Mouse (Mus musculus) hindbrain, embryonic 12.5 days (tissue): Measurements from ENCODE around the gene Palm. TPM values are rescaled to one million over a fixed set of nuclear protein-coding genes. Genes with fewer than 3 reads are reported as not detected.

Source experiments
- ATAC-seq: fragments of 200-750 bp; cut with Nextera tagmentation; 2 replicates; pipeline ENCODE4 v1.8.0; 2017; ENCODE audit warnings: moderate TSS enrichment; ENCODE audit not compliant: low FRiP score
- H3K27ac ChIP-seq: fragments of 300-500 bp; sonication (generic); 2 replicates; pipeline ENCODE4 v1.5.1; 2016; ENCODE audit warnings: mild to moderate bottlenecking
- H3K27me3 ChIP-seq: fragments of 300-500 bp; sonication (generic); 2 replicates; pipeline ENCODE4 v1.6.1; 2016; ENCODE audit warnings: mild to moderate bottlenecking
- H3K36me3 ChIP-seq: fragments of 300-500 bp; sonication (generic); 2 replicates; pipeline ENCODE4 v1.6.1; 2016; ENCODE audit warnings: mild to moderate bottlenecking
- H3K4me1 ChIP-seq: fragments of 300-500 bp; sonication (generic); 2 replicates; pipeline ENCODE4 v1.6.1; 2016
- H3K4me2 ChIP-seq: fragments of 300-500 bp; sonication (generic); replicated peaks from 2 replicates; pipeline ENCODE4 v1.6.1; 2016; ENCODE audit warnings: mild to moderate bottlenecking
- H3K4me3 ChIP-seq: fragments of 300-500 bp; sonication (generic); 2 replicates; pipeline ENCODE4 v1.5.1; 2016; ENCODE audit warnings: mild to moderate bottlenecking
- H3K9ac ChIP-seq: fragments of 300-500 bp; sonication (generic); 2 replicates; pipeline ENCODE4 v1.6.1; 2016; ENCODE audit warnings: mild to moderate bottlenecking, moderate library complexity
- H3K9me3 ChIP-seq: fragments of 300-500 bp; sonication (generic); replicated peaks from 2 replicates; pipeline ENCODE4 v1.6.1; 2016; ENCODE audit warnings: mild to moderate bottlenecking
- WGBS: fragments of 180-500 bp; shearing (Covaris S2); methylation state at CpG from one replicate; pipeline ENCODE4 v1.1.7; 2016; 5-methylcytosine and 5-hydroxymethylcytosine counted together
- polyA plus RNA-seq: library from polyadenylated mRNA; unstranded; fragments of >200 nt; fragmentation: Nextera tagmentation; extraction: Ambion mirVana; gene quantifications from 2 replicates; pipeline ENCODE4 v1.2.1, GENCODE M21; 2016

The Palm gene
- polyA plus RNA-seq, 1 experiment from 2014 or later, result 198 TPM

GRCm38 (mm10) chr10:79805636-79806035 is 12.3 kb downstream of the Palm start:
- Histone ChIP-seq H3K36me3 (peaks cover 37% of the 10 kb centered on the region), H3K4me1 (peaks cover 71% of the 10 kb centered on the region), H3K9ac (no peak overlapping the region), H3K27me3 (no peaks in the 10 kb centered on the region), H3K4me2 (no peak overlapping the region), H3K9me3 (no peaks in the 10 kb centered on the region), H3K4me3 (no peak overlapping the region), H3K27ac (peak overlapping the region; percentile 68)
- WGBS, result 73% methylated on average over 11 of the region's 11 CpGs
- no peak for ATAC-seq

- Histone ChIP-seq H3K4me2 (no peak overlapping the region), H3K27me3 (no peaks in the 10 kb centered on the region), H3K9me3 (no peaks in the 10 kb centered on the region), H3K9ac (no peak overlapping the region; the same call in 1 of the 2 replicates), H3K4me1 (peaks cover 66% of the 10 kb centered on the region), H3K4me3 (no peak overlapping the region), H3K36me3 (peaks cover 44% of the 10 kb centered on the region), H3K27ac (peak overlapping the region; percentile 68)
- ATAC-seq, result no peak
- WGBS, result 88% methylated on average over 9 of the region's 9 CpGs
These were observed 13.0 kb downstream of the Palm start for GRCm38 (mm10) chr10:79806331-79806730.

- Histone ChIP-seq H3K4me2 (no peak overlapping the region), H3K9me3 (no peaks in the 10 kb centered on the region), H3K4me1 (peaks cover 63% of the 10 kb centered on the region), H3K27ac (peak overlapping the region; percentile 81; the same call in 1 of the 2 replicates), H3K9ac (no peak overlapping the region), H3K36me3 (peaks cover 45% of the 10 kb centered on the region), H3K4me3 (no peak overlapping the region), H3K27me3 (no peaks in the 10 kb centered on the region)
- WGBS, result 80% methylated on average over 10 of the region's 10 CpGs
- no peak for ATAC-seq
These were observed 13.6 kb downstream of the Palm start for GRCm38 (mm10) chr10:79806972-79807371.

- WGBS, result 48% methylated on average over 11 of the region's 11 CpGs
- no peaks in the 10 kb centered on the region for H3K27me3 ChIP-seq
- ATAC-seq, result no peak
- no peaks in the 10 kb centered on the region for H3K9me3 ChIP-seq
- no peak overlapping the region for H3K4me2 ChIP-seq
- peak overlapping the region; percentile 81 for H3K27ac ChIP-seq
- H3K4me3 ChIP-seq, result no peak overlapping the region
- H3K36me3 ChIP-seq, result peaks cover 51% of the 10 kb centered on the region
- H3K9ac ChIP-seq, result no peak overlapping the region
- H3K4me1 ChIP-seq, result peaks cover 55% of the 10 kb centered on the region
These were observed 14.5 kb downstream of the Palm start for GRCm38 (mm10) chr10:79807826-79808225.

- 88% methylated on average over 11 of the region's 11 CpGs for WGBS
- peak overlapping the region; percentile 81; the same call in 1 of the 2 replicates for H3K27ac ChIP-seq
- ATAC-seq, result no peak
These were observed 15.4 kb downstream of the Palm start for GRCm38 (mm10) chr10:79808728-79809127.

GRCm38 (mm10) chr10:79811736-79812637 is 18.6 kb downstream of the Palm start:
- Histone ChIP-seq H3K4me2 (no peak overlapping the region), H3K36me3 (peaks cover 72% of the 10 kb centered on the region), H3K9ac (no peak overlapping the region), H3K27ac (peak overlapping the region; percentile 40; the same call in 1 of the 2 replicates), H3K27me3 (no peaks in the 10 kb centered on the region), H3K4me1 (peaks cover 15% of the 10 kb centered on the region), H3K4me3 (no peak overlapping the region), H3K9me3 (no peaks in the 10 kb centered on the region)
- 30% methylated on average over 15 of the region's 15 CpGs for WGBS
- ATAC-seq, result 0 out of 2 replicates have a peak, but pooled peaks have one; percentile 41

More at GRCm38 (mm10) chr10:79808728-79809127, 15.4 kb downstream of the Palm start:
- no peak overlapping the region for H3K9ac ChIP-seq
- H3K36me3 ChIP-seq, result peaks cover 53% of the 10 kb centered on the region
- H3K27me3 ChIP-seq, result no peaks in the 10 kb centered on the region
- no peaks in the 10 kb centered on the region for H3K9me3 ChIP-seq
- H3K4me1 ChIP-seq, result peaks cover 46% of the 10 kb centered on the region
- H3K4me2 ChIP-seq, result no peak overlapping the region
- H3K4me3 ChIP-seq, result no peak overlapping the region

GRCm38 (mm10) chr10:79814271-79814842 is 21.0 kb downstream of the Palm start:
- WGBS, result 82% methylated on average over 5 of the region's 5 CpGs
- no peak overlapping the region for H3K4me2 ChIP-seq
- no peaks in the 10 kb centered on the region for H3K27me3 ChIP-seq
- H3K9me3 ChIP-seq, result no peaks in the 10 kb centered on the region
- H3K4me3 ChIP-seq, result no peak overlapping the region
- no peak overlapping the region for H3K9ac ChIP-seq
- H3K36me3 ChIP-seq, result peaks cover 70% of the 10 kb centered on the region
- no peak overlapping the region for H3K27ac ChIP-seq
- ATAC-seq, result no peak
- peaks cover 15% of the 10 kb centered on the region for H3K4me1 ChIP-seq

GRCm38 (mm10) chr10:79815671-79816494 is 22.5 kb downstream of the Palm start:
- Histone ChIP-seq H3K4me2 (no peak overlapping the region), H3K9me3 (no peaks in the 10 kb centered on the region), H3K9ac (no peak overlapping the region), H3K27ac (no peak overlapping the region), H3K4me3 (no peak overlapping the region), H3K27me3 (no peaks in the 10 kb centered on the region), H3K36me3 (peaks cover 68% of the 10 kb centered on the region), H3K4me1 (peaks cover 15% of the 10 kb centered on the region)
- no peak for ATAC-seq
- WGBS, result 83% methylated on average over 12 of the region's 12 CpGs

GRCm38 (mm10) chr10:79817111-79817510 is 23.7 kb downstream of the Palm start:
- Histone ChIP-seq H3K4me1 (peaks cover 11% of the 10 kb centered on the region), H3K36me3 (peaks cover 67% of the 10 kb centered on the region), H3K27me3 (no peaks in the 10 kb centered on the region), H3K27ac (no peak overlapping the region), H3K4me2 (no peak overlapping the region), H3K9ac (no peak overlapping the region), H3K9me3 (no peaks in the 10 kb centered on the region), H3K4me3 (no peak overlapping the region)
- no peak for ATAC-seq
- WGBS, result 89% methylated on average over 2 of the region's 2 CpGs

- Histone ChIP-seq H3K27ac (peak overlapping the region; percentile 26), H3K36me3 (peaks cover 59% of the 10 kb centered on the region), H3K4me3 (no peak overlapping the region), H3K4me1 (peaks cover 21% of the 10 kb centered on the region), H3K4me2 (no peak overlapping the region), H3K27me3 (no peaks in the 10 kb centered on the region), H3K9ac (peak overlapping the region; percentile 27; the same call in 1 of the 2 replicates), H3K9me3 (no peaks in the 10 kb centered on the region)
- WGBS, result 73% methylated on average over 4 of the region's 4 CpGs
- ATAC-seq, result no peak
These were observed 24.9 kb downstream of the Palm start for GRCm38 (mm10) chr10:79818225-79818624.

GRCm38 (mm10) chr10:79819606-79820005 is 26.2 kb downstream of the Palm start:
- WGBS, result 92% methylated on average over 17 of the region's 17 CpGs
- H3K9ac ChIP-seq, result no peak overlapping the region
- ATAC-seq, result no peak

GRCm38 (mm10) chr10:79820277-79820676 is 26.9 kb downstream of the Palm start:
- H3K4me3 ChIP-seq, result no peak overlapping the region
- peaks cover 24% of the 10 kb centered on the region for H3K4me1 ChIP-seq
- no peaks in the 10 kb centered on the region; the same call in 1 of the 2 replicates for H3K27me3 ChIP-seq
- WGBS, result 81% methylated on average over 8 of the region's 8 CpGs
- H3K27ac ChIP-seq, result no peak overlapping the region
- peaks cover 55% of the 10 kb centered on the region for H3K36me3 ChIP-seq
- ATAC-seq, result no peak
- H3K9me3 ChIP-seq, result no peaks in the 10 kb centered on the region
- H3K9ac ChIP-seq, result no peak overlapping the region
- H3K4me2 ChIP-seq, result no peak overlapping the region

More at GRCm38 (mm10) chr10:79819606-79820005, 26.2 kb downstream of the Palm start:
- no peaks in the 10 kb centered on the region; the same call in 1 of the 2 replicates for H3K27me3 ChIP-seq
- no peak overlapping the region for H3K27ac ChIP-seq
- H3K4me1 ChIP-seq, result peaks cover 23% of the 10 kb centered on the region
- H3K4me3 ChIP-seq, result no peak overlapping the region
- H3K9me3 ChIP-seq, result no peaks in the 10 kb centered on the region
- H3K36me3 ChIP-seq, result peaks cover 59% of the 10 kb centered on the region
- H3K4me2 ChIP-seq, result no peak overlapping the region
